28 mouse cellular contexts compared by ENCODE assay signal in the genomic region with DNA sequence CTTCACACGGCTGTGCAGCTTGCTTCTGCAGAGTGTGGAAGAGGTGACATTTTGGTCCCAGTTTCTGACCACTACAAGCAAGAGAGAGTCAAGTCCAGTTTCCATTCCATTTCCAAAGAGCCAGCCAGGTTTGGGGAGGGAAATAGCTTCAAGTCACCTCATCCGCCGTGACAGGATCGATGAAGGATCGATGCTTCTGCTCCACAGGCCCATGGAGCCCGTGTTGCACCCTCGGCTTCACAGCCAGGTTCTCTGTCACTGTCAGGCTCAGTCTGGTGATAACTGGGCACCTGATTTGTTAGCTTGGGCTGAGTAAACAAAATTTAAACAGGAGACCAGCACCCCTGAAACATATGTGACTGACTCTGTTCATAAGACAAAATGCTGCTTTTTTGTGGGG. TPM values are rescaled to one million over a fixed set of nuclear protein-coding genes. Genes with fewer than 3 reads are reported as not detected.
DNase-seq lines count a peak whose midpoint lies in the region; ATAC-seq lines count a peak whose summit lies in the region.
"Had no signal": no experiment of that assay in that cellular context is flagged by ENCODE, and none has a peak within 500 bp of the region (broad histone marks: within the 10 kb centered on the region; RNA-seq: fewer than 3 reads in every experiment).

No protein-coding gene starts in this region.

- no peaks in the 10 kb centered on the region for H3K36me3 ChIP-seq in liver, embryonic 11.5 days (ENCODE audit: control insufficient read depth, insufficient read depth, low read length)
- H3K36me3 ChIP-seq in liver, embryonic 12.5 days, result no peaks in the 10 kb centered on the region
- peaks cover 12% of the 10 kb centered on the region; the same call in 1 of the 2 replicates for H3K36me3 ChIP-seq in embryonic facial prominence, embryonic 12.5 days
- peaks cover 14% of the 10 kb centered on the region; the same call in 1 of the 2 replicates for H3K36me3 ChIP-seq in intestine, embryonic 15.5 days
- H3K36me3 ChIP-seq in liver, embryonic 13.5 days, result no peaks in the 10 kb centered on the region
- H3K36me3 ChIP-seq: embryonic facial prominence, embryonic 15.5 days had no signal

- peaks cover 13% of the 10 kb centered on the region for H3K4me1 ChIP-seq in liver, embryonic 11.5 days (replicated peaks; ENCODE audit: control insufficient read depth, insufficient read depth, low read length)
- H3K4me1 ChIP-seq in liver, embryonic 12.5 days, result peaks cover 13% of the 10 kb centered on the region
- H3K4me1 ChIP-seq in embryonic facial prominence, embryonic 12.5 days, result peaks cover 10% of the 10 kb centered on the region
- peaks cover 30% of the 10 kb centered on the region for H3K4me1 ChIP-seq in intestine, embryonic 15.5 days (replicated peaks)
- peaks cover 16% of the 10 kb centered on the region for H3K4me1 ChIP-seq in liver, embryonic 13.5 days (replicated peaks)
- H3K4me1 ChIP-seq: embryonic facial prominence, embryonic 15.5 days had no signal

- no peak overlapping the region for H3K4me2 ChIP-seq in liver, embryonic 11.5 days
- no peak overlapping the region for H3K4me2 ChIP-seq in liver, embryonic 12.5 days
- H3K4me2 ChIP-seq in embryonic facial prominence, embryonic 12.5 days (replicated peaks), result no peak overlapping the region
- no peak overlapping the region for H3K4me2 ChIP-seq in intestine, embryonic 15.5 days (replicated peaks)
- no peak overlapping the region for H3K4me2 ChIP-seq in liver, embryonic 13.5 days
- H3K4me2 ChIP-seq: embryonic facial prominence, embryonic 15.5 days; forebrain, embryonic 13.5 days; hindbrain, embryonic 12.5 days; kidney, embryonic 15.5 days; limb, embryonic 15.5 days; neural tube, embryonic 12.5 days had no signal

- ATAC-seq in liver, embryonic 11.5 days (replicated peaks; ENCODE audit: low FRiP score), result no peak
- ATAC-seq in liver, embryonic 12.5 days, result no peak
- ATAC-seq in embryonic facial prominence, embryonic 12.5 days (ENCODE audit: insufficient number of reproducible peaks, insufficient read depth, low FRiP score, low TSS enrichment), result no peak
- ATAC-seq in intestine, embryonic 15.5 days, result no peak
- ATAC-seq in liver, embryonic 13.5 days (ENCODE audit: low read depth), result no peak
- ATAC-seq: forebrain, embryonic 13.5 days; hindbrain, postnatal 0 days; midbrain, embryonic 16.5 days had no signal

- peak overlapping the region; percentile 0; the same call in 1 of the 2 replicates for H3K27ac ChIP-seq in liver, embryonic 11.5 days (ENCODE audit: low read depth, low read length)
- H3K27ac ChIP-seq in liver, embryonic 12.5 days, result no peak overlapping the region
- peak overlapping the region; percentile 23; the same call in 1 of the 2 replicates for H3K27ac ChIP-seq in embryonic facial prominence, embryonic 12.5 days
- H3K27ac ChIP-seq in intestine, embryonic 15.5 days, result peak overlapping the region; percentile 8; the same call in 1 of the 2 replicates
- peak overlapping the region; percentile 23; the same call in 1 of the 2 replicates for H3K27ac ChIP-seq in liver, embryonic 13.5 days
- H3K27ac ChIP-seq: embryonic facial prominence, embryonic 15.5 days; forebrain, embryonic 13.5 days; hindbrain, embryonic 12.5 days; hindbrain, postnatal 0 days; layer of hippocampus, adult 2 months; left cerebral cortex, adult 2 months; limb, embryonic 15.5 days; neural tube, embryonic 12.5 days had no signal

- no peak overlapping the region for H3K9ac ChIP-seq in liver, embryonic 11.5 days (ENCODE audit: low read depth, low read length)
- no peak overlapping the region for H3K9ac ChIP-seq in liver, embryonic 12.5 days
- 0 out of 2 replicates have a peak overlapping the region, but pooled peaks have one; percentile 4 for H3K9ac ChIP-seq in embryonic facial prominence, embryonic 12.5 days
- H3K9ac ChIP-seq in intestine, embryonic 15.5 days, result no peak overlapping the region
- no peak overlapping the region for H3K9ac ChIP-seq in liver, embryonic 13.5 days
- H3K9ac ChIP-seq: embryonic facial prominence, embryonic 15.5 days; forebrain, embryonic 13.5 days; hindbrain, embryonic 12.5 days; kidney, embryonic 15.5 days; limb, embryonic 15.5 days; neural tube, embryonic 12.5 days had no signal

- no peaks in the 10 kb centered on the region for H3K9me3 ChIP-seq in liver, embryonic 11.5 days (ENCODE audit: control insufficient read depth, low read length)
- no peaks in the 10 kb centered on the region for H3K9me3 ChIP-seq in liver, embryonic 12.5 days (replicated peaks)
- no peaks in the 10 kb centered on the region for H3K9me3 ChIP-seq in embryonic facial prominence, embryonic 12.5 days
- no peaks in the 10 kb centered on the region for H3K9me3 ChIP-seq in intestine, embryonic 15.5 days
- H3K9me3 ChIP-seq in liver, embryonic 13.5 days (replicated peaks), result no peaks in the 10 kb centered on the region
- H3K9me3 ChIP-seq: embryonic facial prominence, embryonic 15.5 days; forebrain, embryonic 13.5 days; hindbrain, embryonic 12.5 days; kidney, embryonic 15.5 days; limb, embryonic 15.5 days; neural tube, embryonic 12.5 days had no signal

- DNase-seq in liver, embryonic 11.5 days (ENCODE audit: low spot score), result no peak
- no peak for DNase-seq in liver, embryonic 13.5 days
- DNase-seq in thymus, postnatal 10 days (ENCODE audit: low spot score in 2 of 2), result no peak
- DNase-seq in thymus, postnatal 0 days (ENCODE audit: low spot score), result no peak
- DNase-seq: adrenal gland, postnatal 25 days; B cell, adult 2 months; cerebellum, adult 9-10 months; cerebellum, postnatal 36 days; gastrocnemius, postnatal 14 days; heart, postnatal 36 days; kidney, adult 11 months; lung, adult 2 months; lung, postnatal 10 days; right cerebral cortex, postnatal 4 days; thymus, postnatal 4 days had no signal

- whole genome bisulfite sequencing in liver, embryonic 11.5 days, result 48% methylated on average over 7 of the region's 7 CpGs
- WGBS in liver, embryonic 12.5 days (ENCODE audit: insufficient replicate concordance), result 60% methylated on average over 7 of the region's 7 CpGs
- 68% methylated on average over 7 of the region's 7 CpGs for WGBS in embryonic facial prominence, embryonic 12.5 days
- 56% methylated on average over 7 of the region's 7 CpGs for WGBS in intestine, embryonic 15.5 days
- WGBS in liver, embryonic 13.5 days (ENCODE audit: insufficient replicate concordance), result 56% methylated on average over 7 of the region's 7 CpGs

- no peak overlapping the region for H3K4me3 ChIP-seq in liver, embryonic 11.5 days (ENCODE audit: low read depth, low read length)
- H3K4me3 ChIP-seq in liver, embryonic 12.5 days, result no peak overlapping the region
- H3K4me3 ChIP-seq in embryonic facial prominence, embryonic 12.5 days, result no peak overlapping the region
- no peak overlapping the region for H3K4me3 ChIP-seq in intestine, embryonic 15.5 days (replicated peaks)
- no peak overlapping the region for H3K4me3 ChIP-seq in liver, embryonic 13.5 days (replicated peaks)
- H3K4me3 ChIP-seq: embryonic facial prominence, embryonic 15.5 days; forebrain, embryonic 13.5 days; hindbrain, embryonic 12.5 days; kidney, embryonic 15.5 days; layer of hippocampus, adult 2 months; left cerebral cortex, adult 2 months; limb, embryonic 15.5 days; neural tube, embryonic 12.5 days had no signal

- no peaks in the 10 kb centered on the region for H3K27me3 ChIP-seq in liver, embryonic 11.5 days (replicated peaks; ENCODE audit: control insufficient read depth, insufficient read depth, low read length)
- H3K27me3 ChIP-seq in liver, embryonic 12.5 days (replicated peaks), result 0 out of 2 replicates have a peak, but pooled peaks cover 2% of the 10 kb centered on the region
- no peaks in the 10 kb centered on the region; the same call in 1 of the 2 replicates for H3K27me3 ChIP-seq in embryonic facial prominence, embryonic 12.5 days
- H3K27me3 ChIP-seq in intestine, embryonic 15.5 days (replicated peaks), result no peaks in the 10 kb centered on the region
- H3K27me3 ChIP-seq in liver, embryonic 13.5 days, result no peaks in the 10 kb centered on the region
- H3K27me3 ChIP-seq: embryonic facial prominence, embryonic 15.5 days; forebrain, embryonic 13.5 days; hindbrain, embryonic 12.5 days; limb, embryonic 15.5 days; neural tube, embryonic 12.5 days had no signal

RNA-seq across cellular contexts. Expression of a gene that starts 58.2 kb away (rescaled TPM):
- polyA plus RNA-seq in liver, embryonic 11.5 days (2014; fragmentation: Nextera tagmentation; extraction: Ambion mirVana), result 10.4 and 11.5 TPM in 2 replicates
- 5.6 and 6.1 TPM in 2 replicates for polyA plus RNA-seq in liver, embryonic 12.5 days (2016; fragmentation: Nextera tagmentation; extraction: Ambion mirVana)
- 25.5 and 29.4 TPM in 2 replicates for polyA plus RNA-seq in embryonic facial prominence, embryonic 12.5 days (2016; fragmentation: Nextera tagmentation; extraction: Ambion mirVana)
- polyA plus RNA-seq in intestine, embryonic 15.5 days (2015; fragmentation: Nextera tagmentation; extraction: Ambion mirVana), result 52.0 and 55.3 TPM in 2 replicates
- polyA plus RNA-seq in liver, embryonic 13.5 days (2015; fragmentation: Nextera tagmentation; extraction: Ambion mirVana), result 3.9 and 5.1 TPM in 2 replicates
- polyA plus RNA-seq in thymus, postnatal 0 days (2015; fragmentation: Nextera tagmentation; extraction: Ambion mirVana), result 1.4 and 1.6 TPM in 2 replicates
